Mouse (Mus musculus): ENCODE results near the gene Oaf. TPM values are rescaled to one million over a fixed set of nuclear protein-coding genes. Genes with fewer than 3 reads are reported as not detected.

Oaf gene
- polyA plus RNA-seq, 1 experiment = 10.8 TPM

GRCm38 (mm10) chr9:43234496-43234895 is 5.2 kb downstream of the Oaf start:
- 85% methylated on average over 5 of the region's 5 CpGs for WGBS
- H3K27ac ChIP-seq (ENCODE audit: control insufficient read depth, insufficient read depth, low read length) = no peak overlapping the region
- DNase-seq = no peak

GRCm38 (mm10) chr9:43233515-43233914 is 6.2 kb downstream of the Oaf start:
- no peak for DNase-seq
- WGBS = 97% methylated on average over 1 of the region's 1 CpGs
- Histone ChIP-seq H3K27ac (ENCODE audit: control insufficient read depth, insufficient read depth, low read length) (no peak overlapping the region), H3K27me3 (ENCODE audit: control insufficient read depth, insufficient read depth, low read length) (no peaks in the 10 kb centered on the region), H3K36me3 (ENCODE audit: control insufficient read depth, insufficient read depth, low read length) (no peaks in the 10 kb centered on the region), H3K4me3 (ENCODE audit: control insufficient read depth, insufficient read depth, low read length) (no peak overlapping the region), H3K4me1 (replicated peaks; ENCODE audit: control insufficient read depth, insufficient read depth, low read length) (peaks cover 2% of the 10 kb centered on the region)
- no peak for TF ChIP-seq POLR2A (IDR thresholded peaks at IDR 0.05; ENCODE audit: control insufficient read depth, extremely low read depth, insufficient read depth, low read length, poor library complexity)

More at GRCm38 (mm10) chr9:43234496-43234895, 5.2 kb downstream of the Oaf start:
- Histone ChIP-seq H3K4me3 (ENCODE audit: control insufficient read depth, insufficient read depth, low read length) (no peak overlapping the region), H3K4me1 (replicated peaks; ENCODE audit: control insufficient read depth, insufficient read depth, low read length) (peaks cover 12% of the 10 kb centered on the region), H3K36me3 (ENCODE audit: control insufficient read depth, insufficient read depth, low read length) (no peaks in the 10 kb centered on the region), H3K27me3 (ENCODE audit: control insufficient read depth, insufficient read depth, low read length) (no peaks in the 10 kb centered on the region)
- TF ChIP-seq POLR2A (IDR thresholded peaks at IDR 0.05; ENCODE audit: control insufficient read depth, extremely low read depth, insufficient read depth, low read length, poor library complexity) (no peak), CTCF (IDR thresholded peaks at IDR 0.05; ENCODE audit: borderline replicate concordance, control insufficient read depth, extremely low read depth, insufficient read depth, low read length, poor library complexity) (no peak)

- Histone ChIP-seq H3K27ac (ENCODE audit: control insufficient read depth, insufficient read depth, low read length) (no peak overlapping the region), H3K4me1 (replicated peaks; ENCODE audit: control insufficient read depth, insufficient read depth, low read length) (no peaks in the 10 kb centered on the region), H3K27me3 (ENCODE audit: control insufficient read depth, insufficient read depth, low read length) (no peaks in the 10 kb centered on the region), H3K4me3 (ENCODE audit: control insufficient read depth, insufficient read depth, low read length) (no peak overlapping the region), H3K36me3 (ENCODE audit: control insufficient read depth, insufficient read depth, low read length) (no peaks in the 10 kb centered on the region)
- no peak for DNase-seq
- WGBS = 96% methylated on average over 5 of the region's 5 CpGs
- TF ChIP-seq POLR2A (IDR thresholded peaks at IDR 0.05; ENCODE audit: control insufficient read depth, extremely low read depth, insufficient read depth, low read length, poor library complexity) = no peak
- no peak for TF ChIP-seq CTCF (IDR thresholded peaks at IDR 0.05; ENCODE audit: borderline replicate concordance, control insufficient read depth, extremely low read depth, insufficient read depth, low read length, poor library complexity)
Measured at GRCm38 (mm10) chr9:43233044-43233443, 6.7 kb downstream of the Oaf start.

- no peak overlapping the region for H3K4me3 ChIP-seq (ENCODE audit: control insufficient read depth, insufficient read depth, low read length)
- DNase-seq = no peak
- H3K4me1 ChIP-seq (replicated peaks; ENCODE audit: control insufficient read depth, insufficient read depth, low read length) = no peaks in the 10 kb centered on the region
- H3K27ac ChIP-seq (ENCODE audit: control insufficient read depth, insufficient read depth, low read length) = no peak overlapping the region
- H3K36me3 ChIP-seq (ENCODE audit: control insufficient read depth, insufficient read depth, low read length) = no peaks in the 10 kb centered on the region
- TF ChIP-seq POLR2A (IDR thresholded peaks at IDR 0.05; ENCODE audit: control insufficient read depth, extremely low read depth, insufficient read depth, low read length, poor library complexity) (no peak), CTCF (IDR thresholded peaks at IDR 0.05; ENCODE audit: borderline replicate concordance, control insufficient read depth, extremely low read depth, insufficient read depth, low read length, poor library complexity) (no peak)
- 89% methylated on average over 5 of the region's 5 CpGs for WGBS
- H3K27me3 ChIP-seq (ENCODE audit: control insufficient read depth, insufficient read depth, low read length) = no peaks in the 10 kb centered on the region
Measured at GRCm38 (mm10) chr9:43232286-43232685, 7.4 kb downstream of the Oaf start.

- Histone ChIP-seq H3K36me3 (ENCODE audit: control insufficient read depth, insufficient read depth, low read length) (no peaks in the 10 kb centered on the region), H3K4me1 (replicated peaks; ENCODE audit: control insufficient read depth, insufficient read depth, low read length) (no peaks in the 10 kb centered on the region), H3K27me3 (ENCODE audit: control insufficient read depth, insufficient read depth, low read length) (no peaks in the 10 kb centered on the region), H3K4me3 (ENCODE audit: control insufficient read depth, insufficient read depth, low read length) (no peak overlapping the region), H3K27ac (ENCODE audit: control insufficient read depth, insufficient read depth, low read length) (no peak overlapping the region)
- 95% methylated on average over 4 of the region's 4 CpGs for WGBS
- no peak for DNase-seq
- no peak for TF ChIP-seq POLR2A (IDR thresholded peaks at IDR 0.05; ENCODE audit: control insufficient read depth, extremely low read depth, insufficient read depth, low read length, poor library complexity)
- no peak for TF ChIP-seq CTCF (IDR thresholded peaks at IDR 0.05; ENCODE audit: borderline replicate concordance, control insufficient read depth, extremely low read depth, insufficient read depth, low read length, poor library complexity)
Measured at GRCm38 (mm10) chr9:43231805-43232204, 7.9 kb downstream of the Oaf start.

- no peak overlapping the region for H3K4me3 ChIP-seq (ENCODE audit: control insufficient read depth, insufficient read depth, low read length)
- no peak for DNase-seq
- no peak for TF ChIP-seq POLR2A (IDR thresholded peaks at IDR 0.05; ENCODE audit: control insufficient read depth, extremely low read depth, insufficient read depth, low read length, poor library complexity)
- TF ChIP-seq CTCF (IDR thresholded peaks at IDR 0.05; ENCODE audit: borderline replicate concordance, control insufficient read depth, extremely low read depth, insufficient read depth, low read length, poor library complexity) = no peak
- H3K27ac ChIP-seq (ENCODE audit: control insufficient read depth, insufficient read depth, low read length) = no peak overlapping the region
- H3K27me3 ChIP-seq (ENCODE audit: control insufficient read depth, insufficient read depth, low read length) = no peaks in the 10 kb centered on the region
- H3K4me1 ChIP-seq (replicated peaks; ENCODE audit: control insufficient read depth, insufficient read depth, low read length) = no peaks in the 10 kb centered on the region
- 89% methylated on average over 4 of the region's 4 CpGs for WGBS
- no peaks in the 10 kb centered on the region for H3K36me3 ChIP-seq (ENCODE audit: control insufficient read depth, insufficient read depth, low read length)
Measured at GRCm38 (mm10) chr9:43230886-43231285, 8.8 kb downstream of the Oaf start.

GRCm38 (mm10) chr9:43229962-43230361 is 9.7 kb downstream of the Oaf start:
- no peak for DNase-seq
- Histone ChIP-seq H3K27me3 (ENCODE audit: control insufficient read depth, insufficient read depth, low read length) (no peaks in the 10 kb centered on the region), H3K4me3 (ENCODE audit: control insufficient read depth, insufficient read depth, low read length) (no peak overlapping the region), H3K36me3 (ENCODE audit: control insufficient read depth, insufficient read depth, low read length) (no peaks in the 10 kb centered on the region), H3K27ac (ENCODE audit: control insufficient read depth, insufficient read depth, low read length) (no peak overlapping the region), H3K4me1 (replicated peaks; ENCODE audit: control insufficient read depth, insufficient read depth, low read length) (no peaks in the 10 kb centered on the region)
- TF ChIP-seq POLR2A (IDR thresholded peaks at IDR 0.05; ENCODE audit: control insufficient read depth, extremely low read depth, insufficient read depth, low read length, poor library complexity) (no peak), CTCF (IDR thresholded peaks at IDR 0.05; ENCODE audit: borderline replicate concordance, control insufficient read depth, extremely low read depth, insufficient read depth, low read length, poor library complexity) (no peak)
- 95% methylated on average over 7 of the region's 7 CpGs for WGBS
